Mouse (Mus musculus) liver, adult 2 months (tissue): Measurements from ENCODE around the gene Numb. TPM values are rescaled to one million over a fixed set of nuclear protein-coding genes. Genes with fewer than 3 reads are reported as not detected.
A peak's percentile ranks its signal among the peaks of the same experiment; 100 is the strongest.

Experiments used
- DNase-seq: peaks from one replicate; pipeline ENCODE4 v3.0.0-alpha.2; 2011; ENCODE audit warnings: low read depth, low spot score; ENCODE audit errors: extremely low read depth
- H3K27ac ChIP-seq: fragments of 200-500 bp; replicated peaks from 2 replicates; pipeline ENCODE4 v1.5.1; 2012; ENCODE audit warnings: low read depth, mild to moderate bottlenecking, control low read depth, inconsistent platforms, low read length; ENCODE audit not compliant: insufficient read depth
- H3K27me3 ChIP-seq: fragments of 200-500 bp; 2 replicates; pipeline ENCODE4 v1.6.1; 2012; ENCODE audit warnings: mild to moderate bottlenecking, moderate library complexity, low read length, inconsistent platforms; ENCODE audit not compliant: control insufficient read depth, insufficient read depth
- H3K36me3 ChIP-seq: fragments of 200-500 bp; 2 replicates; pipeline ENCODE4 v1.6.1; 2012; ENCODE audit warnings: low read length, inconsistent platforms; ENCODE audit not compliant: control insufficient read depth, insufficient read depth
- H3K4me1 ChIP-seq: fragments of 200-500 bp; 2 replicates; pipeline ENCODE4 v1.6.1; 2011; ENCODE audit warnings: low read length; ENCODE audit not compliant: control insufficient read depth, insufficient read depth
- H3K4me3 ChIP-seq: fragments of 200-500 bp; 2 replicates; pipeline ENCODE4 v1.5.1; 2011; ENCODE audit warnings: low read depth, mild to moderate bottlenecking, control low read depth, low read length, moderate library complexity; ENCODE audit not compliant: insufficient read depth
- H3K79me2 ChIP-seq: fragments of 200-500 bp; 2 replicates; pipeline ENCODE4 v1.6.1; 2012; ENCODE audit warnings: inconsistent platforms, mild to moderate bottlenecking, low read length, moderate library complexity; ENCODE audit not compliant: control insufficient read depth, insufficient read depth
- H3K9ac ChIP-seq: fragments of 200-500 bp; 2 replicates; pipeline ENCODE4 v1.6.1; 2012; ENCODE audit warnings: low read depth, mild to moderate bottlenecking, control low read depth, inconsistent platforms, low read length
- CTCF ChIP-seq: fragments of 200-500 bp; IDR thresholded peaks from 2 replicates; pipeline ENCODE4 v1.5.1; 2011; ENCODE audit warnings: low read depth, low read length, control low read depth
- POLR2A ChIP-seq: fragments of 200-500 bp; IDR thresholded peaks from 2 replicates; pipeline ENCODE4 v1.6.1; 2011; ENCODE audit warnings: low read length, control low read depth; ENCODE audit not compliant: insufficient read depth; ENCODE audit errors: extremely low read depth
- WGBS: fragments of 180-500 bp; shearing (Covaris S2); methylation state at CpG from one replicate; pipeline ENCODE4 v1.1.7; 2018; 5-methylcytosine and 5-hydroxymethylcytosine counted together
- polyA plus RNA-seq: library from polyadenylated mRNA; depleted of rRNA; stranded (reverse); fragments of >200 nt; gene quantifications from 2 replicates; pipeline ENCODE4 v1.2.3, GENCODE M21; 2012
- total RNA-seq: library from RNA; depleted of rRNA; stranded (reverse); fragments of >200 nt; gene quantifications from 2 replicates; pipeline ENCODE4 v1.2.3, GENCODE M21; 2014

Gene Numb
- total and polyA plus RNA-seq, 2 experiments, result 20.2 to 46.7 TPM

GRCm38 (mm10) chr12:83776766-83777165 is 145.0 kb downstream of the Numb start:
- 90% methylated on average over 7 of the region's 7 CpGs for WGBS
- H3K9ac ChIP-seq, result no peak overlapping the region
- no peak overlapping the region for H3K27ac ChIP-seq
- no peaks in the 10 kb centered on the region for H3K4me1 ChIP-seq
- DNase-seq, result no peak
- no peaks in the 10 kb centered on the region for H3K79me2 ChIP-seq
- TF ChIP-seq POLR2A (no peak), CTCF (no peak)
- no peak overlapping the region for H3K4me3 ChIP-seq
- no peaks in the 10 kb centered on the region for H3K27me3 ChIP-seq
- H3K36me3 ChIP-seq, result no peaks in the 10 kb centered on the region

GRCm38 (mm10) chr12:83775621-83776020 is 146.1 kb downstream of the Numb start:
- DNase-seq, result no peak
- Histone ChIP-seq H3K4me3 (no peak overlapping the region), H3K27me3 (no peaks in the 10 kb centered on the region), H3K36me3 (no peaks in the 10 kb centered on the region), H3K79me2 (no peaks in the 10 kb centered on the region), H3K9ac (no peak overlapping the region), H3K4me1 (no peaks in the 10 kb centered on the region), H3K27ac (no peak overlapping the region)
- WGBS, result 95% methylated on average over 12 of the region's 12 CpGs
- TF ChIP-seq CTCF, result no peak
- no peak for TF ChIP-seq POLR2A

- H3K79me2 ChIP-seq, result no peaks in the 10 kb centered on the region
- no peaks in the 10 kb centered on the region for H3K36me3 ChIP-seq
- peak; percentile 30 for DNase-seq
- no peaks in the 10 kb centered on the region for H3K27me3 ChIP-seq
- peak; percentile 78 for TF ChIP-seq CTCF
- no peak for TF ChIP-seq POLR2A
- no peak overlapping the region for H3K9ac ChIP-seq
- H3K4me1 ChIP-seq, result no peaks in the 10 kb centered on the region
- H3K4me3 ChIP-seq, result no peak overlapping the region
- H3K27ac ChIP-seq, result no peak overlapping the region
- WGBS, result 34% methylated on average over 25 of the region's 25 CpGs
Measured at GRCm38 (mm10) chr12:83770418-83771256, 151.1 kb downstream of the Numb start.

- Histone ChIP-seq H3K27ac (no peak overlapping the region), H3K4me3 (no peak overlapping the region), H3K4me1 (peaks cover 3% of the 10 kb centered on the region), H3K27me3 (no peaks in the 10 kb centered on the region), H3K9ac (no peak overlapping the region), H3K79me2 (no peaks in the 10 kb centered on the region), H3K36me3 (no peaks in the 10 kb centered on the region)
- WGBS, result 59% methylated on average over 14 of the region's 14 CpGs
- no peak for DNase-seq
- no peak for TF ChIP-seq POLR2A
- TF ChIP-seq CTCF, result no peak
Measured at GRCm38 (mm10) chr12:83768235-83768899, 153.4 kb downstream of the Numb start.

GRCm38 (mm10) chr12:83767833-83768232 is 153.9 kb downstream of the Numb start:
- Histone ChIP-seq H3K36me3 (no peaks in the 10 kb centered on the region), H3K27me3 (no peaks in the 10 kb centered on the region), H3K27ac (no peak overlapping the region), H3K9ac (no peak overlapping the region; the same call in 1 of the 2 replicates), H3K4me3 (no peak overlapping the region), H3K79me2 (no peaks in the 10 kb centered on the region), H3K4me1 (peaks cover 6% of the 10 kb centered on the region)
- no peak for DNase-seq
- whole genome bisulfite sequencing, result 83% methylated on average over 9 of the region's 9 CpGs
- TF ChIP-seq CTCF, result no peak
- TF ChIP-seq POLR2A, result no peak
